Mouse (Mus musculus) kidney, adult 11 months (tissue): ENCODE measurements around the gene Frg2f1.
"Not testable (repeated sequence)": the region's sequence is repeated elsewhere in the genome, so short reads cannot be mapped to it uniquely, and the experiment has no call there.

Source experiments
- DNase-seq: peaks from one replicate; pipeline ENCODE4 v3.0.0; 2022

Gene Frg2f1

GRCm38 (mm10) chr4:119539031-119539824 lies at the start of gene Frg2f1:
Frg2f1 (minus strand) TSS chr4:119539529.
- peak; percentile 96 for DNase-seq

DNA sequence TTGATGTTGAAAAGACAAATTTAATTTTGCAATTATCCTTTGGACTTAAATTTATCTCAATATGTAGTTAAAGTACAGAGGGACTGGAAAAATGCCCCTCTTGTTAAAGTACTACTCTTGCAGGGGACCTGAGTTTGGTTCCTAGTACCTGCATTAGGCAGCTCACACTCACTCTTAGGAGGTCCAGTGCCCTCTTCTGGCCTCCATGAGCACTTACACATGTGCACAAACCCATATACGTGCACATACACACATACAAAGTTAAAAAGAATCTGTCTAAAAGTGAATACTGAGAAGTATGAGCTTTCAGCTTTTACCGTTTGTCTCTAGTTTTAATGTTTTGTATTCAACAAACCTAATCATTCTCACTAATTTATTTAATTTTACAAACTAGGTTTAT lies 48.7 kb upstream of the Frg2f1 start:
- no peak for DNase-seq

DNA sequence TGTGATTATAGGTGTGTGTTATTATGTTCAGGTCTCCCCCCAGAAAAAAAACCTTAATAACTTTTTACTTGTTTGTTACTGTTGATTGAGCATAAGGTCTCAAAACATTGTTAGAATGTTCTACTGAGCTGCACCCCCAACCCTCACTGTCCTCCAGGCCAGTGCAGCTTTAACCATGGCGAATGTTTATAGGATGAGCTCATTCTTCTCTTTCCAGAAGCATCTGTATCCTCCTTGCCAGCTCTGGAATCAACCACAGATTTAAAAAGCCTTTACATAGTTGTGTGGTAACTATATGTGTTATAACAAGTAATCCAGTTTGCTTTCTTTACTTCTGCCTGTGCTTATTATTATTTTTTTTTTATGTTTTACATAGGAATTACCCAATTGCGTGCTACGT lies 36.1 kb upstream of the Frg2f1 start:
- no peak for DNase-seq

- DNase-seq: no peak
Measured at GRCm38 (mm10) chr4:119574504-119574903, 35.2 kb upstream of the Frg2f1 start.

GRCm38 (mm10) chr4:119572682-119573081 lies 33.4 kb upstream of the Frg2f1 start:
- no peak for DNase-seq

DNA sequence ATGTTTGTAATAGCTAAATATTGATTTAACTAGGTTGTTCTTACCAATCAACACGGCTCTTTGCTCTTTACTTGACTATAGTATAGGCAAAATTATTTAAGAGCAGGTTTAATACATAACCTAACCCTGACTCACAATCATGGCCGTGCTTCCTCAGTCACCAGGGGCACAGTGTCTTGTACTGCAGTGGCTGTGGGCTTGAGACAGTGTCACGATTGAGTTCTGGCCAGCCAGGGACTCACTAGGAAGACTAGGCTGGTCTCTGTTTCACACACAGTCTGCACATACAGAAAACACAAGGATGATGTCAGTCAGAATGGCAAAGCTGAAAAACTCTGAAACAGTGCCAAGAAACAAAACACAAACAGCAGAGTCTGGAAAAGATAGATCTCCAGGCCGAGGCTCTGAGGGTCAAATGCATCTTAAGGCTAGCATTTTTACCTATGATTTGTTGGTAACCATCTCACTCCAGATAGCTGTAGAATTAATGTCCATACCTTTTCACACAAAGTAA lies 27.1 kb upstream of the Frg2f1 start:
- no peak for DNase-seq

GRCm38 (mm10) chr4:119563136-119563535 lies 23.8 kb upstream of the Frg2f1 start:
- no peak for DNase-seq

GRCm38 (mm10) chr4:119555466-119555865 lies 16.1 kb upstream of the Frg2f1 start:
- no peak for DNase-seq

GRCm38 (mm10) chr4:119550864-119551263 lies 11.5 kb upstream of the Frg2f1 start:
- DNase-seq: no peak

DNA sequence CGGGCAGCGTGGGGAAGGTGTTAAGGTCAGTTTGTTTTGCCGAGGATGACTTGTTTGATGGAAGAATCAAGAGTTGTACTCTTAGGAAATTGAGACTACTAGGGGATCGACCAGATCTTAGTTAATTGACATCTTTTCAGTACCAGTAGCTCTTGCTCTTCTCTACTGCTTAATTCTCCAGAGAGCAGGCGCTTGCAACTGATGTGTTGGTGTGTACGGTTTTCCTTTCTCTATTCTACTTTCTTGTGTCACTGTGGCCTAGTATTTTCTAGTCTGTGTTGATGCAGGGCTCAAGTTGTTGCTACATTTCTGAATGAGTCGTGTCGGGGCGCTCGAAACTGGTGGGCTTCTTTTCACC lies 1.2 kb upstream of the Frg2f1 start:
- DNase-seq: no peak

DNA sequence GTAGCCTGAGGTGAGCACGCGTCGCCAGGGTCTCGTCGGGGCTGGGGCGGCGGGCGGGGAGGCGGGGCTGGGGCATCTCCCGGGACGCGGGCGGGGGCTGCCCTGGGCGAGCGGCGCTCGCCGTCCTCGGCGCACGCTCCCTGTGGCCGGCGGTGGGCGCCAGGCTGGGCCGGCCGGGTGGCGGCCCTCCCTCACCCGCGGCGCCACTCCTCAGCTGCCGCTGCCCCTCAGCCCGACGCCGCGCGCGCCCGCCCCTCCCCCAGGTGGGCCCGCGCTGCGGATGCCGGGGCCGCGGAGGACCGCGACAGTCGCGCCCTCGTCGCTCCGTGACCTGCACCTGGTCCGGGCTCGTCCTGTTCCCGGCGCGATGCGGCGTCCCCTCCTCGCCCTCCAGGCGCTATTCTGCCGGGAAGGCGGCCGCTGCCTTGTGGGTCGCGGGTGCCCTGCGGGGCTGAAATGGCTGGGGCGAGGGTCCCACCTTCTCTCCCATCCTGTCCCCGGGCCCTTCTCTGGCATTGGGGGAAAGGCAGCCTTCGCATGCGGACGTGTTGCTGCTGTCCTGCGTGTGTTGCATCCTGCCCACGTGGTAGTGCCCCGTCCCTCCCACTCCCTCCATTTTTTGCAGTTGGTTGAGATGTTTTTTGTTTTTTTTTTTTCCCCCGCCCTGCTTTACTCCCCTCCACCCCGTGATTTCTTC lies 655 bp upstream of the Frg2f1 start:
- peak; percentile 31 for DNase-seq

DNA sequence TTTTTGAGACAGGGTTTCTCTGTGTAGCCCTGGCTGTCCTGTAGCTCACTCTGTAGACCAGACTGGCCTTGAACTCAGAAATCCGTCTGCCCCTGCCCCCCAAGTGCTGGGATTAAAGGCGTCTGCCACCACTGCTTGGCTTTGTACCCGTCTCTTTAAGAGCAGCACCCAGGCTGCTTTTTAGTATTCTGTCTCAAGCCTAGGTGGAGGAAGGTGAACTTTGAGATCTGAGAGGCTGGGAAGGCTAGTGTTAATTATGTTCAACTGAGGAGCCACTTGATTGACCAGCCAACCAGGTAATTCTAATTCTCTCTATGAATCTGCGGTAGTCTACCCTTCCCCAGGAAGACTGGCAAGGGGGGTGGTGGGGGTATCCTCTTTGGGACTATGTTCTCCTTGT lies 1.9 kb downstream of the Frg2f1 start:
- peak; percentile 38 for DNase-seq

DNA sequence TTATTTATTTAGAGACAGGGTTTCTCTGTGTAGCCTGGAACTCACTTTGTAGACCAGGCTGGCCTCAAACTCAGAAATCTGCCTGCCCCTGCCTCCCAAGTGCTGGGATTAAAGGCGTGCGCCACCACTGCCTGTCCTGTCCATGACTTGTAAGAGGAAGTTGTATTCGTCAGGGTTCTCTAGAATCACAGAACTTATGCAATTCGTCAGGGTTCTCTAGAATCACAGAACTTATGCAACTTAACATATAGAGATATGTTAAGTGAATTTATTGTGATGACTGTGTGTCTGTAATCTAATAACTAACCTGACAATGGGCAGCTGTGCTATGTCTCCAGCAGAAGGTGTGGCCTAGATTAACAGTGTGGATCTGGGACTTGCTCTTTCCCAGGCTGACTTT lies 2.7 kb downstream of the Frg2f1 start, which contains the start of gene Foxj3:
TSS of gene Foxj3 (plus strand) at position 390 of the 400 bp plus-strand sequence.
- DNase-seq: not testable (repeated sequence)

DNA sequence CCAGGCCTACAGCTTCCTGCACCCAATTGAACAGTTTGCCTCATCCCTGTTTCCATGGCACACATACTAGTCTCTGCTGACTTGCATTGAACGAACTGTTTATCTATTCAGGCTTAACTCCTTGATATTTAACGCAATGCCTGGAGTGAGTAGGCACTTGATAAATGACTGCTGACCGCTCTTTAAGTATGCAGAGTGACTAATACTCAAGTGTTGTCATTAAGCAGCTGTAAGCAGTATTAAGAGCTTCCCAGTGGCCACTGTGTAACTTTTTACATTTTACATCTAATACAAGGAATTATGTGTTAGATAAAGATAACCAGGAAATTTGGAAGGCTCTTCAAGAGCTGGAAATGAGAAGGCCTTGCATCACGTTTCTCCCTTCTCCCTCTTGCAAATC lies 4.2 kb downstream of the Frg2f1 start:
- no peak for DNase-seq

GRCm38 (mm10) chr4:119531813-119532212 lies 7.5 kb downstream of the Frg2f1 start:
- no peak for DNase-seq

GRCm38 (mm10) chr4:119526329-119526845 lies 12.9 kb downstream of the Frg2f1 start:
- no peak for DNase-seq

- DNase-seq: no peak
Measured at GRCm38 (mm10) chr4:119524466-119524865, 14.9 kb downstream of the Frg2f1 start.

DNA sequence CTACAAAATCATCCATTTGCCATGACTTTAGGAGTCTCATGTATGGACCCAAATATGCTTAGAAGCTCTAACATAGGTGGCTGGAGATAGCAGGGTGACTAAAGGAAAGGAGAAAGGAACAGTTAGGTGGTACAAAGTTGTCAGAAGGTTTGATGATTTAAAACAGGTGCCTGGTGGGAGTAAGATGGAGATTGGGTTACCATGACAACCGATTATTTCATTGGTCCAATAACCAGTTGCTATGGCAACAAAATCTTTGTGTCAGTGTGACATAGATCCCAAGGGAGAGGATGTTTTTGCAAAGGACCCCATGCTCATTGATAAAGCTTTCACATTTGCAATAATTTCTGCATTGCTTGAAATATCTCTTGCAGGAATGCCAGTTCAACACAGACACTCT lies 15.3 kb downstream of the Frg2f1 start:
- DNase-seq: no peak

DNA sequence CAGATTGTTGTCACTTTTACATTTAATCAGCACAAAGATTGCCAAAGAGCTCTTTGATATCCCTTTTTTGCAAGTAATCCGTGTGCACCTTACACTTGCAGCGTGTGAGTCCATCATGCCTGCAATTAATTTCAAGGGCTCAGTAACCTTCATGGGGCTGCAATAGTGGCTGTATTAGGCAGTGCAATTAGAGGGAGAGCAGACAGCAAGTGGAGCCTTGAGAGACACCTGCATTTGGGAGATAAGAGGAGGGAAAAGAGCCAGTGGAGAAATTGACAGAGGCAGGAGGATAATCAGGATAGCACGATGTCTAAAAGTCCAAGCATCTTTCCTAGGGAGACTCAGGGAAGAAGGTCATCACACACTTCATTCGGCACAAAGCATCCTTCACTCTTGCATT lies 15.8 kb downstream of the Frg2f1 start:
- no peak for DNase-seq

- DNase-seq: no peak
Measured at GRCm38 (mm10) chr4:119512731-119513141, 26.6 kb downstream of the Frg2f1 start.

GRCm38 (mm10) chr4:119511591-119511990 lies 27.7 kb downstream of the Frg2f1 start:
- no peak for DNase-seq

DNA sequence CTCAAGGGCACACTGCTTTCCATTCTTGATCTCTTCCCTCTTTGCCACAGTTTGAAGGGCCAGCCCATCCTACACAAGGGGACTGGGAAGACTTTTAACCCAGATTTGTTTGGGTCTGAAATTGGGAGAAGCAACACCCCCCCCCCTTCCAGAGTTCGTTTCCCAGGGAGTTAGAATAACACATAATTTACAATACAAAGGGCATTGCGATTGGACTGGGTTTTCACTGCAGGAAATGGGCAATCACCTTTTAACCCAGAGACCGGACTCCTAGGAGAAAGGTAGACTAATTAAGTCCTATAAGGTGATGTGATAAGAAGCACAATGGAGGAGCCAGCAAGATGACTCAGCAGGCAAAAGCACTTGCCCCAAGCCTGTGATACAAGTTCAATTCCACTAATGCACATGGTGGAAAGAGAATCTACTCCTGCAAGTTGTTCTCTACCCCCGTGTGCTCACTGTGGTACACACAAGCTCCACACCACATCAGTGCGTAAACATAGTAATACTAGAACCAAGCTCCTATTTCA lies 40.9 kb downstream of the Frg2f1 start:
- no peak for DNase-seq

DNA sequence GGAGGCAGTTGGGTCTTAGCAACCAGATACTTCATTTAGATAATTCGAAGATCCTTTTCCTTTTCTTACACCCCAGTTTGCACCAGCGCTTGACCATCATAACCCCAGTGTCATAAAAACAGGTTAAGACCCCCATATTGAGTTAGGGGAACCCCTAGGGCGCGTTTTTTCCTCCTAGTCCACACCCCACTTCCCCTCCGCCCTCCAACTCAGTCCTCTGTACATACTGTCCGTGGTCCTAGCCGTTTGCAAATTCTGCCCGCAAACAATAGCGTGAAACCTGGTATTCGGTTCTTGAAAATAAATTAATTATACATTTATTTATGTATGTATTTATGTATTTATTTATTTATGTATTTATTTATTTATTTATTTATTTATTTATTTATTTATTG lies 46.4 kb downstream of the Frg2f1 start:
- DNase-seq: no peak
